Mouse (Mus musculus): ENCODE data around the gene H2afj.
A peak's percentile ranks its signal among the peaks of the same experiment; 100 is the strongest.
"Not testable (repeated sequence)": the region's sequence is repeated elsewhere in the genome, so short reads cannot be mapped to it uniquely, and the experiment has no call there.

Gene H2afj

DNA sequence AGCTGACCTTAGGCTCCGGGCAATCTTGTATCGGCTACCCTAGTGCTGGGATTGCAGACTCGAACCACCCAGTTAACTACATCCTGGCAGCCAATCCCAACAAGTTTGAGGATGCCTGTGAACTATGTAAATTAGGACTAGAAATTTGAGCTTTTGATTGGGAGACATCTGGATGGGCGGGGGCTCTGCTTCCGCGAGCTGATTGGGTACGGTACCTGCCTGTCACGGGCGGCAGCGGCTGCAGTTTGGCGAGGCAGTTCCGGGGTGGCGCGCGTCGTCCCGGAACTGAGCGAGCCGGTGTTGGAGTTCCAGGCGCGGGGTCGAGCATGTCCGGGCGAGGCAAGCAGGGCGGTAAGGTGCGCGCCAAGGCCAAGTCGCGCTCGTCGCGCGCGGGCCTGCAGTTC, at the start of gene H2afj:
Gene H2afj (plus strand): TSS at position 231 of the 404 bp plus-strand sequence.
- peak; percentile 99 for DNase-seq

GRCm38 (mm10) chr6:136763912-136764311, 44.1 kb upstream of the H2afj start:
- no peak for DNase-seq

DNA sequence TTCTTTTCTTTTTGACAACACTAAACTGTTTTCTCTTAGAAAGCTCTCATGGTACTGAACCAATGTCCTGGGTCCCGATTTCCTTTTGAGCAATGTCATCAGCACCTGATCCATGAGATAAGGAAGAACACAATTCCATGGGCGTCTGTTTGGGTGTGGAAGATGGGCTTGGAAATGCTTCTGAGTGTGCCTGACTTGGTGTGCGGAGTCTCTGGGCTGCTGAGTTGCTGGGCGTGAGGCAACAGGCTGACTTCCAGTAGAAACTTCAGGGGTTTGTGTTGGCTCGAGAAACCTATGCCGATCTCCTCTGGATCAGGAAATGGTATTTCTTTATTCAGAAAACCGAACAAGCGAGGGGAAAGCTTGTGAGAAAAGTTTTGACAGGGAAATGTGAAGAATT, 38.9 kb upstream of the H2afj start:
- DNase-seq: no peak

- DNase-seq: no peak
Measured at GRCm38 (mm10) chr6:136769859-136770258, 38.2 kb upstream of the H2afj start.

DNA sequence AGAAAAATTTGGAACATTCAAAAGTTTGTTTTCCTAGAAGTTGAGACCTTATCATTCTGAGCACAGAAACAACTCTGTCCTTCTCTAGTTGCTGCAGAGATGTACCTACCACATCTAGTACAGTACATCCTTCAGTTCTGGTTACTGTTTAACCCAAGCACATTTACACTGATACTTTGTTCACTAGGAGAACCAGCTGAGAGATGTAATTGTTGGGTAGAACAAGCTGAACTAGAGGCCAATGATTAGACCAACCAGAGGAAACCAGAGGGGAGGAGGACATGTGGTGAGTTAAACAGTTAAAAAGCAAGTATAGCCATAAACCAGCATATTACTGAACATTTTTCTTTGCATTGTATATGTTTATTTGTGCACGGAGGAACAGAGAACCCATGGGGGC, 31.7 kb upstream of the H2afj start:
- no peak for DNase-seq

GRCm38 (mm10) chr6:136781377-136781986, 26.6 kb upstream of the H2afj start, which contains the start of gene Gucy2c:
Gene Gucy2c, minus strand, starts transcription at chr6:136781765.
- no peak for DNase-seq

GRCm38 (mm10) chr6:136782146-136782545, 25.9 kb upstream of the H2afj start:
- DNase-seq: no peak

- DNase-seq: no peak
Measured at GRCm38 (mm10) chr6:136782761-136783160, 25.3 kb upstream of the H2afj start.

GRCm38 (mm10) chr6:136789391-136789971, 18.6 kb upstream of the H2afj start:
- no peak for DNase-seq

DNA sequence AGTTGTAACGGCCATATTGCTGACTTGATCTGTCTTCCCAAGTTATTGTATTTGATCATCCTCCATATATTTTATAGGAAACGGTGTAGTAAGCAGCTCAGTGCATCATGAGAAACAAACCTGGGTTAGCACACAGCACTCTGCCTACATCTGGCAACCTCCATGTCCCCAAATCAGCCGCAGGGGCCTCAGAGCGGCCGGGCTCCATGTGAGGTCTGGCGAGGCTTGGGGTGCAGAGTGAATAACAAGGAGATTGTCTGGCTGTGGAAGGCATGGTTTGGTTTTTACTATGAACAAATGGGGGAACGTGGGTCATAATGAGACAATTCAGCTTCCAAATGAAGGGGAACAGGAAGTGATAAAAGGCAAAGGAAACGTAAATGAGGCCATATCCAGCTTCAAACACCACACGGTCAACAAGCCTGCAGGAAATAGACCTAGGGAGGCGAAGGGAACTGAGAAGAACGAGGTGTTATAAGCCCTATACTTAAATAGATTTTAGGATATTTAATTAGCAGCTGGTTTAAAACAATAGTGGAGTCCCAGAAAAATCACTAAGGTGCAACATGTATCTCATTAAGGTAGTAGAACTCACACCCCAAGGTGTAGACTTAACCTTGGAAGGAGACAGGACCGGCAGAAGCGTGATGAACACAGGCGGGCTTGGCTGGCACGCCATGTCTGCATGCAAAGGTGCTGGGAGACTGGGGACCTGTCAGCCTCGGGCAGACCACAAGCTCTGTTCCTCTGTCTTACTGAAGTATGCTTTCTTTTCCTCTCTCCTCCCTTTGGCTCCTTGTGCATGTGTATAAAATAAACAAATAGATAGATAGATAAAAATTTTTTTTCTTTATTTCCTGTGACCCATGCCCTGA, 14.9 kb upstream of the H2afj start:
- no peak for DNase-seq

DNA sequence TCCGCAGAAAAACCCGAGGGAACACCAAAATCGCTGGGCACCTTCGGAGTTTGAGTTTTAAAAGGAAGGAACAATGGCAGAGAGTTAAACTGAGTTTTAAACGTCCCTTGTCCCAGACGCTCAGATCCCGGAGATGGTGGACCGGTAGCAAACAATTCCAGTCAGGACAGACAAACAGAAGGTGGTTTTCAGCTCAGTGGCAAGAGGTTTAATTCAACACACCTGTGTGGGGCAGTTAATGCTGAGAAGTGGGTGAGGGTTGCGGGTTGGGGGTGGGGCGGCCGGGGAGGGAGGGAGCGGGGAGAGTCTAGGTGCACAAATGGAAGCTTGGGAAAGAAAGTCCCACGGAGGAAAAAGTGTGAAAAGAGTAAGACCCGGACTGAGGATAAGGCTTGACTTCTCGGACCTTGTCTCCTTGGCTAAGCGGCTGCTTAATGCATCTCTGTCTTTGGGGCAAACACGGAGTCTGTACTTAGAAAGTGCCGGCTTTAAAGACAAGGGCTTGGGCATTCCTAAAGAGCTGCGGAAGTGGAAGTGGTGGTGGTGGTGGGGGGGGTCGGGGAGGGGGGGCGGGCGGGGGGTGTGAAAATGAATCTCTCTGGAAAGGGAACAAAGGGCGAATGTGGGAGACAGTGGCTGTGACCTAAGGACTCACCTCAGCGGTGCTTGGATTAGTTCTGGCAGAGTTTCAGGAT, 14.1 kb upstream of the H2afj start:
- DNase-seq: no peak

DNA sequence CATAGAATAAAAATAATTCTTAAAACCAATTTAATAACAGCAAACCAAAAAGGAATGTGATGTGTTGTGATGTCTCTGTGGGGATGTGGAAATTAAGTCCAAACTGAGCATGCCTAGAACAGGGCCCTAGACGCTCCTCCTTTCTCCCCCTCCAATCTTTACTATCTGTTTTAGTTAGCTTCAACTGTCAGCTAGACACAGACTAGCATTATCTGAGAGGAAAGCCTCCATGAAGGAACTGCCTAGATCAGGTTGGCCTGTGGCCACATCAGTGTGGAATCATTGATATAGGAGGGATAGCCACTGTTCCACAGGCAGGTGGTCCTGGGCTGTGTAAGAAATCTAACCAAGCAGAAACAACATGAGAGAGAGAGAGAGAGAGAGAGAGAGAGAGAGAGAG, 12.9 kb upstream of the H2afj start:
- no peak for DNase-seq

GRCm38 (mm10) chr6:136795850-136796249, 12.2 kb upstream of the H2afj start:
- DNase-seq: no peak

DNA sequence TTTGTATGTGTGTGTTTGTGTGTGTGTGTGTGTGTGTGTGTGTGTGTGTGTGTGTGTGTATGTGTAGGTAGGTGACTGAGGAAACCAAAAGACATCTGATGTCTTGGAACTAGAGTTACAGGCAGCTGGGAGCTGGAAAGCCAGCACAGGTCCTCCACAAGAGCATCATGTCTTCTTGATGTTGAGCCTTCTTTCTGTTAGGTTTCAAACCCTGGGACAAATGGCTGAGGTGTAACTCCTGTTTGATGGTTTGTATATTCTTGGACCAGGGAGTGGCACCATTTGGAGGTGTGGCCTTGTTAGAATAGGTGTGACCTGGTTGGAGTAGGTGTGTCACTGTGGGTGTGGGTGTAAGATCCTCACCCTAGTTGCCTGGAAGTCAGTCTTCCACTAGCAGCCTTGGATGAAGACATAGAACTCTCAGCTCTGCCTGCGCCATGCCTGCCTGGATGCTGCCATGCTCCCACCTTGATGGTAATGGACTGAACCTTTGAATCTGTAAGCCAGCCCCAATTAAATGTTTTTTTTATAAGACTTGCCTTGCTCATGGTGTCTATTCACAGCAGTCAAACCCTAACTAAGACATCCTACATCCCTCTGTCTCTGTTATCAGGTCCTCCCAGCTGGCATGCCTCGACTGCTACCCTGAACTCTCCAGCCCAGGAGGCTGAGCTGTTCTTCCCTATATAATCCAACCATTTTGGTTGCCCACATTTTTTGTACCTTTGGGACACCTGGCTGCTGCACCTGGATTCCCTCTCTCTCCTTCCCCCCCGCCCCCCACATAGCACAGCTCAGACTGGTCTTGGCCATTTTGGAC, 10.0 kb upstream of the H2afj start:
- not testable (repeated sequence) for DNase-seq

- no peak for DNase-seq
Measured at GRCm38 (mm10) chr6:136800710-136801109, 7.3 kb upstream of the H2afj start.

- no peak for DNase-seq
Measured at GRCm38 (mm10) chr6:136801274-136801673, 6.8 kb upstream of the H2afj start.

DNA sequence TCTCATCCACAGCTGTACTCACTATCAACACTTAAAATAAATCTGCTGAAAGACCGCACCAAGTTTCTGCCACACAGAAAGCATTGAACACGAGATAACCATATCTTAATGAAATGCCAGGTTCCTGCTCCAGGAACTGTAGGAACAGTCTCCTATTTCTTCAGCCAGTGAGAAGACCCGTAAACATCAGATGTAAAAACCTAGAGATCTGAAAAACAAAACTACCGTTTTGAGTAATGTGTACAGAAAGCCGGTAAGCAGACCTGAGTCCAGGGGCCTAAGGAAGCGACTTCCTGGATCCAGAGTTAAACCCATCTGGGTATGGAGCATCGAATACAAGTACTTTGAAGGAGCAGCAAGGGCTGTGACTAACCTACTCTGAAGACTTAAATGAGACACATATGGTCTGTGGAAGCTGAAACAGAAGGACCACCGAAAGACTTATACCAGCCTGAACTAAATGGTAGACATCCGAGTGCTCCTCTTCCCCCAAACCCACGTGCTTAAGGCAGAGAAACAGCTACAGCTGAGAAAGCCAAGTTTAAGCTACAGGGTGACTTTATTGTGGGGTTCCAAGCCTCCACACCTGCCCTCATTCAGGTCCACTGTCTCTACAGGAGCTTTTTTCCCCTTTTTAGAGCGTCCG, 4.8 kb upstream of the H2afj start:
- no peak for DNase-seq

GRCm38 (mm10) chr6:136803739-136804633, 4.1 kb upstream of the H2afj start, which contains the start of gene Hist4h4:
Gene Hist4h4, minus strand, starts transcription at chr6:136804415.
- DNase-seq: peak; percentile 98

GRCm38 (mm10) chr6:136804705-136805408, 3.2 kb upstream of the H2afj start:
- peak; percentile 33 for DNase-seq

GRCm38 (mm10) chr6:136805409-136805775, 2.7 kb upstream of the H2afj start:
- no peak for DNase-seq

Measured in thymus, postnatal 25 days (tissue).